Mouse (Mus musculus) retina, postnatal 7 days (tissue): ENCODE measurements at regions not wholly inside any gene's neighbourhood (a gene's known extent, or its start where the extent isn't known, plus 50 kb on each side); places are given as distances from the start of the nearest gene placed in this dataset.
"Not testable (repeated sequence)": the region's sequence is repeated elsewhere in the genome, so short reads cannot be mapped to it uniquely, and the experiment has no call there.

Source experiments
- DNase-seq: peaks from one replicate; pipeline ENCODE4 v3.0.0-alpha.2; 2012; ENCODE audit warnings: low read depth, low spot score

- DNase-seq = not testable (repeated sequence)
Observed at GRCm38 (mm10) chr1:193486668-193487067, 116.6 kb upstream of the Camk1g start.

- DNase-seq = no peak
Observed at GRCm38 (mm10) chr1:193484977-193485376, 114.9 kb upstream of the Camk1g start.

- DNase-seq = no peak
Observed at GRCm38 (mm10) chr1:193477298-193477697, 107.2 kb upstream of the Camk1g start.

GRCm38 (mm10) chr1:193476805-193477204 lies 106.7 kb upstream of the Camk1g start:
- DNase-seq = no peak

GRCm38 (mm10) chr1:193466306-193466705 lies 96.2 kb upstream of the Camk1g start:
- DNase-seq = no peak

- DNase-seq = no peak
Observed at GRCm38 (mm10) chr1:193459735-193460134, 89.6 kb upstream of the Camk1g start.

GRCm38 (mm10) chr1:193457908-193458307 lies 87.8 kb upstream of the Camk1g start:
- DNase-seq = no peak

- DNase-seq = no peak
Observed at GRCm38 (mm10) chr1:193453654-193454053, 83.6 kb upstream of the Camk1g start.

- no peak for DNase-seq
Observed at GRCm38 (mm10) chr1:193451471-193452135, 81.5 kb upstream of the Camk1g start.

- no peak for DNase-seq
Observed at GRCm38 (mm10) chr1:193450814-193451213, 80.7 kb upstream of the Camk1g start.

GRCm38 (mm10) chr1:193450201-193450600 lies 80.1 kb upstream of the Camk1g start:
- DNase-seq = no peak

GRCm38 (mm10) chr1:193449394-193450103 lies 79.5 kb upstream of the Camk1g start:
- DNase-seq = peak; percentile 37

GRCm38 (mm10) chr1:193448793-193449393 lies 78.8 kb upstream of the Camk1g start:
- DNase-seq = no peak

- no peak for DNase-seq
Observed at GRCm38 (mm10) chr1:193447647-193448046, 77.5 kb upstream of the Camk1g start.

- DNase-seq = no peak
Observed at GRCm38 (mm10) chr1:193443964-193444676, 74.0 kb upstream of the Camk1g start.

GRCm38 (mm10) chr1:193440512-193440911 lies 70.4 kb upstream of the Camk1g start:
- no peak for DNase-seq

- no peak for DNase-seq
Observed at GRCm38 (mm10) chr1:193434281-193434680, 64.2 kb upstream of the Camk1g start.

GRCm38 (mm10) chr1:193433493-193434021 lies 63.5 kb upstream of the Camk1g start:
- DNase-seq = peak; percentile 79

GRCm38 (mm10) chr1:193430231-193430630 lies 60.1 kb upstream of the Camk1g start:
- DNase-seq = no peak

- DNase-seq = no peak
Observed at GRCm38 (mm10) chr1:193423653-193424075, 53.6 kb upstream of the Camk1g start.

- DNase-seq = no peak
Observed at GRCm38 (mm10) chr1:193422886-193423285, 52.8 kb upstream of the Camk1g start.

GRCm38 (mm10) chr1:193421820-193422219 lies 51.7 kb upstream of the Camk1g start:
- no peak for DNase-seq
